Mouse (Mus musculus) adrenal gland, adult 18-20 months (tissue): ENCODE data around the gene Slc37a4. TPM values are rescaled to one million over a fixed set of nuclear protein-coding genes. Genes with fewer than 3 reads are reported as not detected.
"Not testable (repeated sequence)": the region's sequence is repeated elsewhere in the genome, so short reads cannot be mapped to it uniquely, and the experiment has no call there.

Experiments
- DNase-seq, 2 experiments: peaks; one replicate each; pipeline ENCODE4 v3.0.0; 2021 to 2022; ENCODE audit warnings: low spot score in 2 of 2
- long read RNA-seq, 2 experiments: library from polyadenylated mRNA; stranded (forward); transcript quantifications; one replicate each; pipeline ENCODE4 v2.0.0; 2021
- total RNA-seq, 2 experiments: library from RNA; stranded (reverse); gene quantifications; 1 replicate in 1 of 2; 2 replicates in 1 of 2; pipeline ENCODE4 v1.2.3; 2021

The Slc37a4 gene
- 10 to 100 TPM; 15.2 to 16.1 TPM for total RNA-seq
- long read RNA-seq, experiment 1, transcript Slc37a4-207 (9 exons, 2,128 nt), result major isoform, 5 of 23 reads
- long read RNA-seq, experiment 1, transcript Slc37a4-203 (9 exons, 2,344 nt), result major isoform, 5 of 23 reads
- long read RNA-seq, experiment 1, partial matches to known transcripts, result 2 of 23 reads
- long read RNA-seq, experiment 1, other reads (novel, unspliced or antisense), result 11 of 23 reads
- long read RNA-seq, experiment 2, transcript Slc37a4-203 (9 exons, 2,344 nt), result major isoform, 8 of 36 reads
- long read RNA-seq, experiment 2, partial matches to known transcripts, result 5 of 36 reads
- long read RNA-seq, experiment 2, other reads (novel, unspliced or antisense), result 21 of 36 reads

- DNase-seq, result peak; percentile 88 to 93
Observed at GRCm38 (mm10) chr9:44396684-44397411, at the start of gene Slc37a4. Gene Slc37a4, plus strand, starts transcription at chr9:44396852.

GRCm38 (mm10) chr9:44347166-44347565, 49.5 kb upstream of the Slc37a4 start:
- no peak for DNase-seq

- no peak for DNase-seq
Observed at GRCm38 (mm10) chr9:44347621-44348020, 49.0 kb upstream of the Slc37a4 start.

GRCm38 (mm10) chr9:44348546-44348945, 48.1 kb upstream of the Slc37a4 start:
- DNase-seq, result no peak

- no peak for DNase-seq
Observed at GRCm38 (mm10) chr9:44351396-44351795, 45.3 kb upstream of the Slc37a4 start.

- no peak for DNase-seq
Observed at GRCm38 (mm10) chr9:44352337-44352736, 44.3 kb upstream of the Slc37a4 start.

- DNase-seq, result no peak
Observed at GRCm38 (mm10) chr9:44353142-44353541, 43.5 kb upstream of the Slc37a4 start.

GRCm38 (mm10) chr9:44357207-44357606, 39.4 kb upstream of the Slc37a4 start:
- DNase-seq, result no peak

GRCm38 (mm10) chr9:44361190-44361917, 35.3 kb upstream of the Slc37a4 start, which contains the start of gene Vps11:
Gene Vps11, minus strand, starts transcription at chr9:44361670.
- DNase-seq, result peak; percentile 92 to 94

GRCm38 (mm10) chr9:44361931-44362330, 34.7 kb upstream of the Slc37a4 start:
- DNase-seq, result not testable (repeated sequence)

GRCm38 (mm10) chr9:44364480-44364879, 32.2 kb upstream of the Slc37a4 start:
- DNase-seq, result peak in 1 of 2 experiments; percentile 41

- no peak for DNase-seq
Observed at GRCm38 (mm10) chr9:44373386-44373785, 23.3 kb upstream of the Slc37a4 start.

GRCm38 (mm10) chr9:44376141-44376540, 20.5 kb upstream of the Slc37a4 start:
- no peak for DNase-seq

- DNase-seq, result not testable (repeated sequence)
Observed at GRCm38 (mm10) chr9:44377335-44377734, 19.3 kb upstream of the Slc37a4 start.

GRCm38 (mm10) chr9:44378153-44378730, 18.4 kb upstream of the Slc37a4 start:
- DNase-seq, result no peak

GRCm38 (mm10) chr9:44379054-44379834, 17.4 kb upstream of the Slc37a4 start, which contains the start of gene Hyou1:
Gene Hyou1, plus strand, starts transcription at chr9:44379490.
- peak; percentile 99 for DNase-seq

GRCm38 (mm10) chr9:44379862-44380261, 16.8 kb upstream of the Slc37a4 start:
- no peak for DNase-seq

GRCm38 (mm10) chr9:44384596-44384995, 12.1 kb upstream of the Slc37a4 start:
- DNase-seq, result peak in 1 of 2 experiments; percentile 26

GRCm38 (mm10) chr9:44387221-44387620, 9.4 kb upstream of the Slc37a4 start:
- DNase-seq, result no peak

GRCm38 (mm10) chr9:44389273-44389672, 7.4 kb upstream of the Slc37a4 start:
- DNase-seq, result no peak
